Mouse (Mus musculus) mouse trophoblast stem cell (cell line): ENCODE measurements around the gene Oma1.

Experiments
- in situ Hi-C, 2 experiments: fragments of 300-500 bp; cut with MseI, MboI; formaldehyde crosslinking; loops; 2 replicates in 1 of 2; 3 replicates in 1 of 2; pipeline ENCODE4 v1.15.1; 2025

Gene Oma1

DNA sequence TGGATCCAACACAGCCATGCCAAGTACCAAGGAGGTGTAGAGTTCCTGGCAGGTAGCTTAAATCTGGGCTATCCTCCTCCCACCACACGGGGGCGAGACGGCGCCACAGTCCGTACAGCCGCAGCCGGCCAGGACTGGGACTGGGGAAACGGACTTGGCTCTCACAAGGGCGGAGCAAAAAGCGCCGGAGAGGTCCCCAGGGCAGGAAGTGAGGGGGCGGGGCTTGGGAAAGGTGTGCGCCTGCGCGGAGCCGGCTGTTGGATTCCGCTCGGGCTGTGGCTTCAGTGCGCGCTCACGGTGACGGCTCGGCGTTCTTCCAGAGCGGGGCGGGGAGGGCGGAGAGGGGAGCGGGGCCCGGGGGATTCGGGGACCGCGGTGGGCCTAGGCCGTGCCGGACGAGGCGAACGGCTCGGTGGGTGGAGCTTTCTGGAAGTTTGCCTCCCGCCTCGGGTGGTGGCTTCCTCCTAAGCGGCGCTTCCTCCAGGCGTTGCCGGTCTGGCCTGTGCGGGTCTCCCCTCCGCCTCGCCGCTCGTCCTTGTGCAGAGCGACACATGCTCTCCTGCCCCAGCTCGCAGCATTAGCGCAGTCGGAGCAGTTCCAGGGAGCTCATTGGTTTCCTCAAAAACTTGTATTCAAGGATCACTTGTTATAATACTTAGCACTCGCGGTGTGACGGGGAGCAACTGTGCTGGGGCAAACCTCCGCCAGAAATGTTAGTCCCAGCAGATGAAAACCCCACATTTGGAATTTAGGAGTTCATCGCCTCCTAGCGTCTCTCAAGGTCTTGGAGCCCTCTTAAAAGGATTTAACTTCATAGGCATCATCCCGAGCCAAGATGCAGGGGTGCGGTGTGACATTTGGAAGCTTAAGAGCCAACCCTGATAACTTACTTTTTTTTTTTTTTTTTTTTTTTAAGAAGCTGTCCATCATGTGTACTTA is at the start of gene Oma1:
Gene Oma1 (plus strand): TSS at position 226 of the 939 bp plus-strand sequence.
- in situ Hi-C loops, result no loop called here

- in situ Hi-C loops, result no loop called here
Measured at GRCm38 (mm10) chr4:103263812-103264396, 49.7 kb upstream of the Oma1 start.

DNA sequence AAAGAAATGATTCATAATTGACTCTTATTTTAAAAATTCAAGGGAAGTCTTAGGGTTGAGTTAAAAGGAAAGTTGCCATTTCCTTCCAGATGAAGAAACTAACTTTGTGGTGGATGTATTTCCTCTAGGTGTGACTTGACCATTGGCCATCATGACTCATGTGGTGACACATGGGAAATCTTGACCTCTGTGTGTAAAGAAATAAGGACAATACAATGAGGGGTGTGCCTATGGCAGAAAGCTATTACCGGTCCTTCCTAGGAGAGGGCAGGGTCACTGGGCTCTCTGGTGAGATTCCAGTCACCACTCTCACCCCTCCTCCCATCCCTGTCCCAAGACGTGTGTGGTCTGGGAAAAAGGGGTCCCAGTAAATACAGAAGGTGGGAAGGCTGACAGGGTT is 48.4 kb upstream of the Oma1 start:
- in situ Hi-C loops, result no loop called here

- in situ Hi-C loops, result no loop called here
Measured at GRCm38 (mm10) chr4:103269336-103269735, 44.3 kb upstream of the Oma1 start.

DNA sequence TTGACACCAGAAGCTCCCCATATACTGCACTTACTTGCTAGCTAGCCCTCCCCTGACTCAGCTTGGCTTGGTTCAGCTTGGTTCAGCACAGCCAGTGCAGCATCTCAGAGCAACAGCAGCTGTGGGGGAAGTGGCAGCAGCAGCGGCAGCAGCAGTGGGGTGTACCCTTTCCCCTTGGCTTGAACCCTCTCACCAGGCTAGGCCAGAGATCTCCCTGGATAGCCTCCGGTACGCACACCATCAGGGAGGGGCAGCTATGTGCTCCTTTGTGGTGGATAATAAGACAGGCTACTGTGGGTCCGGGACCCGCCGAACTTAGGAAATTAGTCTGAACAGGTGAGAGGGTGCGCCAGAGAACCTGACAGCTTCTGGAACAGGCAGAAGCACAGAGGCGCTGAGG is 40.6 kb upstream of the Oma1 start:
- in situ Hi-C loops, result no loop called here

DNA sequence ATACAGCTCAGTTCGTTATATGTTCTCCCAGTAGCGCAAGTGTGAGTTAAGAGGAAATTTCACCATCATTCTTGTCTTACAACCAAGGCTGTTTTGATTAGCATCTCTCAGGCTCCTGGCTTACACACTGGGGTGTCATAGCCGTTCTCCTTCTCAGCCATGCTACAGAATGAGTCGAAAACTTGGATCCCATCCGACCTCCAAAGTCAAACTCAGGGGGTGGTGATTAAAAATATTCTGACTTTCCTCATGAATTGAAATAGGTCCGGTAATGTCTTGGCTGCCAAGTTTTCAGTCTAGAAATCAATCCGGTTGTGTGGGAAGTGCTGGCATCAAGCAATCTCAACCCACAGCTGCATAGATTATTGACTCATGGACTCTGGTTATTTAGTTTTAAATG is 25.3 kb upstream of the Oma1 start:
- in situ Hi-C loops, result no loop called here

DNA sequence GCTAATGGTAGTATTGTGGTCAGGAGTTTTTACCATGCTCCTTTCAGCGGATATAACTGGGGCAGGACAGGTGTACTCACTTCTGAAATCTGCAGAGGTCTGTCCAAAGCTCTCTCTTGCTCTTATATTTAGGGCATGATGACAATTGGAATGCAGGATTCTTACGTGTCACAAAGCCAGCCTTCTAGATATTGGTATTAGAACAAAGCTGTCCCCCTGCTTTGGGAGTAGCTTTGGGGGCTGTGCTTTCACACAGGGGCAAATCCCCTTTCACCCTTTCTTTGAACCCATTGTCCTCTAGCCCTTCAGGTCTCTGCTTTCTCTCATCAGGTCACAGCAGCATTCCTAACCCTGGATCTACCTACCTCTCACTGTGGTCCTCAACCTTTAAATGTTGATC is 22.8 kb upstream of the Oma1 start, which contains the start of gene 4921539E11Rik:
Gene 4921539E11Rik (minus strand): TSS at position 101 of the 400 bp plus-strand sequence.
- in situ Hi-C loops, result no loop called here

DNA sequence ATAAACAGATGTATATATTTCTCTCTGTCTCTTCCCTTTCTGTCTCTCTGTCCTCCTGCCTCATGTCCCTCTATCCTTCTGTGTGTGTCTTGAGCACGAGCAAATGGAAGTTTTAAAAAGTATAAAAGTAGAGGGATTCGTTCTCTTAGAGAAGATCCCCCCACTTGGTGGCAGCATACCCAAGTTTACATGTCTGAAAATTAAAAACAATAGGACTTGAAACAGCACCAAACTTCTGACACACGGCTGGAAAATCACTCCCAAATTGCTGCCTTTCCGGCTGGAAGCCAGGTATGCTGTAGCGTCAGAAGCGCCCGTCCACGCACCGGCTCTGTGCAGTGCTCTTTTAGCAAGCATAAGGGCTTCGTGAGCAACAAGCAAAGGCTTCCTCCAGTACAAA is 14.3 kb upstream of the Oma1 start:
- in situ Hi-C loops, result no loop called here

DNA sequence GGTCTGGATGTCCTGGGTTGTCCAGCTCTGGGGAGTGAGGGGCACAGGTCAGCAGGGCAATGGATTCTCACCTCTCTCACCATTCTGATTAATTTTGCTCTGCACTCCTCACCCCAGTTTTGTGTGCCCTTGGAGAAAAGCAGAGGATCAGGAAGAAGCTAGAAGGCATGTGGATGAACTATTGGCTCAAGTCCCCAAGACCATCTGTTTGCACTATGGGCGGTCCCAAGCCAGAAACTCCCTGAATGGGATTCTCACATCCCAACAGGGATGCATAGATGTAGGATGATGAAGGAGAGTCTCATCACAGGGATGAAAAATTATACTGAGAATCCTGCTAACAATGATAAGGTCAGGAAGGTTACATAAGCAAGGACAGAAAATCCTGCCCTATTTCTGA is 9.8 kb upstream of the Oma1 start:
- in situ Hi-C loops, result no loop called here

- in situ Hi-C loops, result no loop called here
Measured at GRCm38 (mm10) chr4:103314526-103314910, 906 bp downstream of the Oma1 start.

GRCm38 (mm10) chr4:103315861-103316260 is 2.2 kb downstream of the Oma1 start:
- in situ Hi-C loops, result no loop called here

GRCm38 (mm10) chr4:103321461-103321860 is 7.8 kb downstream of the Oma1 start:
- in situ Hi-C loops, result no loop called here

DNA sequence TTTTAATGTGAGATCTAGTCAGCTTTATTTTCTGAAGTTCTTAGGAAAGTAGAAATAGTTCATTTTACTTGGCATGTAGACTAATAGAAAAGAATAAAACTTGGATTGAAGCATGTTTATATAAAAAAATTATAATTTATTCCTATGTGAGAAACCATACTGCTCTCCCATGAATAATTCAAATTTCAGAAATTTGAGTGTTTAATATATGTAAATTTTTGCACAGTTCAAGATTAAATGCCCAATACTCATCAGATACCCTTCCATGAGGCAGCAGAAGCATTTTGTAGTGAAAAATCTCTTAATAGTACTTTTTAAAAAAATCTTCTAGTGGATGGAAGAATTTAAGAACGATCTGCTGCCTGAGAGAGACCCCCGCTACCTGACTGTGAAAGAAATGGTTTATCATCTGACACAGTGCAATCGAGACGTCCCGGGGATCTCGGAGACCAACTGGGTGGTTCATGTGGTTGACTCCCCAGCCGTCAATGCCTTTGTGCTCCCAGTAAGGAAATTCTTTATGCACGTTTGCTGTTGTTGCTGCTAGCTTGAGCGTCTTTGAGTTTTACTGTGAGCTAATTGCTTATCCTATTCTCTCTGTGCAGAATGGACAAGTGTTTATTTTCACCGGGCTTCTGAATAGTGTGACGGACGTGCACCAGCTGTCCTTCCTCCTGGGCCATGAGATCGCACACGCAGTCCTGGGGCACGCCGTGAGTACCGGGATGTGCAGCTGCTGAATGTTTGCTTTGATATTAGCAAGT is 11.3 kb downstream of the Oma1 start:
- in situ Hi-C loops, result no loop called here

DNA sequence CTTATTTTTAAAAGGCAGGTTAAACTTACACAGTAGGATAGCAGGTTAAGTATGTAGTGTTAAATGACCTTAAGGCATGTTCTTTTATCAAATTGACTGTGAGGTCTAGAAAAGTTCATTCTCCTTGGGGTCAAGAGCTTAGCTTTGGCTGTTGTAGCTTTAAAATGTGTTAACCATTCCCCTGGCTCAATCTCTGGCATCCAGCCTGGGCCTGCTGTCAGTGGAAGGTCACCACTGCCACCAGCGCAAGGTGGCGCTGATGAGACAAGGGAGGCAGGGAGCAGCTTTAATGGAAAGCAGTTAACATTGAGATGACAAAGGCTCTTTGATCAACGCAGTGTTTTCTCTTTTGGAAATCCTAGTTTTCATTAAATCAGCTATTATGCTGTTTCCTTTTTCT is 13.4 kb downstream of the Oma1 start:
- in situ Hi-C loops, result no loop called here

DNA sequence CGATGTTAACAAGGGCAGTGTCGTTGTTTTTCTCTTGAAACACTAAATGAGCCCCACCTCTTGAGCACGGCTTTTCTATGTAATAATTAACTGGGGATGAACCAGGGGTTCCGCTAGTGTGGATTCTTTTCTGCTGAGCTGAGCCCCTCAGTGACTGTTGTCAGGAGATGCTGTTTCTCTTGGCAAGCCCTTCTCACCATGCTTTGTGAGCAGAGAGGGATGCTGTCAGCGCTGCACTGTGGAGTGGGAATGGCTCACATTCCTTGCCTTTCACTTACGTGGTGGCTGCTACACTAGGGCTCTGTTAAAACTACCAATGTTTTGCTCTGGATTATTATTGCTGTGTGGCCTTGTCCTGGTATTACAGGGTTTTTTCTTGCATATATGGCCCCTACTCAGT is 15.7 kb downstream of the Oma1 start:
- in situ Hi-C loops, result no loop called here

DNA sequence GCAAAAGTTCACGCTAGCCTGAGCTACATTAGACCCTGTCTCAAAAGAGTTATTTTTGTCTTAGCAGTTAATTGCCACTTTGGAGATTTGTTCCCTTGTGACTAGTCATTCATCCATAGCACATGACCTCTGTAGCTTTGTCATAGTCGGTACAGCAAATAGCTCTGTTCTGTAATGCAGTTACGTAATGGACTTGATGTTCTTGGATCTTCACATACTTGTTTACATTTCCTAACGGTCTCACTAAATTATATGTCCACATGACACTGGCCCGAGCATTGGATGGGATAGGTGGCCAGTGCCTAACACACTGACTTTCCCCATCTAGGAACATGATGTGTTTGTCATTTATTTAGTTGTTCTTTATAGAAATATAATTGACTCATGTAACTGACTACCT is 21.5 kb downstream of the Oma1 start:
- in situ Hi-C loops, result no loop called here

GRCm38 (mm10) chr4:103340726-103341125 is 27.1 kb downstream of the Oma1 start:
- in situ Hi-C loops, result loop anchor here in 1 of 2 experiments (5.0 kb wide), 1 partner anchor 33 kb away; no protein-coding TSS in a partner anchor

DNA sequence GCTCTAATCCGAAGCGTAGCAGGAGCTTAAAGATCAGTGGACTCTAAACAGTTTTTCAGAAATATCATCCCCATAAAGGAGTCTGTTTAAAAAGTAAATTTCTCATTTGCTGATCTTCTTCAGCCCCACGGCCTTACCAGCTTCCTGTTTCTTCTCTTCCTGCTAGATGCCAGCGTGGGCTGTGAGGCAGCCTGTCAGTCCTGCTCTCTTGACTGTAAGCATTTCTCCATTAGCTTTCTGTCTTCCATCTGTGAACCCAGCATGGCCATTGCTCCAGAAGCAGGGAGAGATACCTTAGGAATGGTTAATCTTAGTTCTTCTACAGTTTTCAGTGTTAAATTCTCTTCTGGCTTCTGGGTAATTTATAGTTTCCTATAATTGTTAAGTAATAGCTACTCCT is 28.0 kb downstream of the Oma1 start:
- in situ Hi-C loops, result loop anchor here in 1 of 2 experiments (5.0 kb wide), 1 partner anchor 34 kb away; no protein-coding TSS in a partner anchor

DNA sequence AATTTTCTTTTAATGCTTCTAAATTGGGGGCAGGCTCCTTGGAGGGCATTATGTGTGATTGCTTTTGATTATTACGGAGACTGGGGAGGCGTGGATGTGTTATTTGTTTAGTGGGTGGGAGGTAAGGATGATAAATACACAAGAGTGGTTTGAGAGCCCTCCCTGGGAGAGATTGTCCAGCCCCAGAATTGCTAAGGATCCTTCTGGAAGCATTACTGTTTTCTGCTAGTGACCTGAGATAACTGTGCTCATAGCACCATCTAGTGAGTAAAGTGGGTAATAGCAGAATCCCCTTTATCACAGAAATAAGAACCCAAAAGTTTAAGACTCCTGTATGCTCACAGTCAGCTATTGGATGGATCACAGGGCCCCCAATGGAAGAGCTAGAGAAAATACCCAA is 32.4 kb downstream of the Oma1 start:
- in situ Hi-C loops, result no loop called here

DNA sequence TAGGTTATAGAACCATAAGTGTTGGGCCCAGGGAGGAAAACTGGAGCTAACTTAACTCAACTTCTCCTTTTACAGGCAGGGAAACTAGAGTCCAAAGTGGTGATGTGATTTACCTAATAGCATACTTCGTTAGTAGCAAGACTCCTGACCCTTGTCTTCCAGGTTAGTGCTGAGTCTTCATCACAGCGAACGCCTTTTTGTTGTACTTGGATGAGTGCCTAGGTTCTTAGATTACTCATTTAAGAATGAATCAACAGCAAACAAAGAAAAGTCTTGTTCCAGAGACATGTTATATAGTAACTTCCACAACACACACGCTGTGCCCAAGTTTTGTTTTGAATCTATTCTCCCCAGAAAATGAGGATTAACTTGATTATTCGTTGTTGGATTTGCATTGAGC is 33.2 kb downstream of the Oma1 start:
- in situ Hi-C loops, result no loop called here

GRCm38 (mm10) chr4:103349219-103349618 is 35.6 kb downstream of the Oma1 start:
- in situ Hi-C loops, result no loop called here

DNA sequence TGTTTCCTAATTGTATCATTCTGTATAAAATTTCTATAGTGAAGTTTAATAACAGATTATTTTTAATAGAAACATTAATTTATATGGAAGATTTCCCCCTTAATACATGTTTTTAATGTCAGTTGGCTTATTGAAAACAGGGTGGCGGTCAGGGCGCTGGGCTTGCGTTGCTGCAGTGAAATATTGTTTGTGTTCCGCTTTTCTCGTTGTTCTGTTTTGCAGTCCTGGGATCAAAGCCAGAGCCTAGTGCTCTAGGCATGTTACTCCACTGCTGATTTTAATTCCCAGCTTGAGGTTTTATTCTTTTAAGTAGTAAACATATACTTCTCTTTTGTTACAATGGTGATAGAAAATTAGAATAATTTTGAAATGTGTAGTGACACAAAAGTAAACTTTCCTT is 39.3 kb downstream of the Oma1 start:
- in situ Hi-C loops, result loop anchor here in 1 of 2 experiments (5.0 kb wide), 1 partner anchor 49 kb away; no protein-coding TSS in a partner anchor
